Mouse (Mus musculus): ENCODE results near the gene Gm9887. TPM values are rescaled to one million over a fixed set of nuclear protein-coding genes. Genes with fewer than 3 reads are reported as not detected.

Gene Gm9887
- polyA plus RNA-seq, 1 experiment from 2014 or later: 0.94 TPM

- Histone ChIP-seq H3K9me3 (replicated peaks; ENCODE audit: control insufficient read depth, low read length) (no peaks in the 10 kb centered on the region), H3K9ac (ENCODE audit: low read length) (no peak overlapping the region), H3K27ac (ENCODE audit: low read length) (no peak overlapping the region), H3K4me1 (ENCODE audit: control insufficient read depth, insufficient read depth, low read length) (no peaks in the 10 kb centered on the region), H3K4me3 (replicated peaks; ENCODE audit: low read length) (no peak overlapping the region), H3K4me2 (ENCODE audit: low read depth, low read length) (no peak overlapping the region), H3K27me3 (ENCODE audit: control insufficient read depth, insufficient read depth, low read length) (no peaks in the 10 kb centered on the region), H3K36me3 (ENCODE audit: control insufficient read depth, insufficient read depth, low read length) (no peaks in the 10 kb centered on the region)
- no peak for ATAC-seq (ENCODE audit: insufficient read depth, low FRiP score)
- 52% methylated on average over 3 of the region's 3 CpGs for WGBS
Measured at GRCm38 (mm10) chr12:69413303-69413702, 41.0 kb upstream of the Gm9887 start.

GRCm38 (mm10) chr12:69411936-69412335, 39.7 kb upstream of the Gm9887 start:
- no peak for ATAC-seq (ENCODE audit: insufficient read depth, low FRiP score)
- H3K27ac ChIP-seq (ENCODE audit: low read length): no peak overlapping the region
- H3K9me3 ChIP-seq (replicated peaks; ENCODE audit: control insufficient read depth, low read length): no peaks in the 10 kb centered on the region

GRCm38 (mm10) chr12:69410767-69411166, 38.5 kb upstream of the Gm9887 start:
- Histone ChIP-seq H3K27me3 (ENCODE audit: control insufficient read depth, insufficient read depth, low read length) (no peaks in the 10 kb centered on the region), H3K27ac (ENCODE audit: low read length) (no peak overlapping the region), H3K4me1 (ENCODE audit: control insufficient read depth, insufficient read depth, low read length) (no peaks in the 10 kb centered on the region), H3K36me3 (ENCODE audit: control insufficient read depth, insufficient read depth, low read length) (no peaks in the 10 kb centered on the region), H3K9me3 (replicated peaks; ENCODE audit: control insufficient read depth, low read length) (no peaks in the 10 kb centered on the region), H3K4me2 (ENCODE audit: low read depth, low read length) (no peak overlapping the region), H3K9ac (ENCODE audit: low read length) (no peak overlapping the region), H3K4me3 (replicated peaks; ENCODE audit: low read length) (no peak overlapping the region)
- ATAC-seq (ENCODE audit: insufficient read depth, low FRiP score): no peak
- WGBS: 55% methylated on average over 5 of the region's 5 CpGs

More at GRCm38 (mm10) chr12:69411936-69412335, 39.7 kb upstream of the Gm9887 start:
- no peaks in the 10 kb centered on the region for H3K27me3 ChIP-seq (ENCODE audit: control insufficient read depth, insufficient read depth, low read length)
- no peaks in the 10 kb centered on the region for H3K4me1 ChIP-seq (ENCODE audit: control insufficient read depth, insufficient read depth, low read length)
- no peak overlapping the region for H3K4me2 ChIP-seq (ENCODE audit: low read depth, low read length)
- WGBS: 52% methylated on average over 4 of the region's 4 CpGs
- no peak overlapping the region for H3K9ac ChIP-seq (ENCODE audit: low read length)
- H3K4me3 ChIP-seq (replicated peaks; ENCODE audit: low read length): no peak overlapping the region
- no peaks in the 10 kb centered on the region for H3K36me3 ChIP-seq (ENCODE audit: control insufficient read depth, insufficient read depth, low read length)

- no peak overlapping the region for H3K4me3 ChIP-seq (replicated peaks; ENCODE audit: low read length)
- H3K27ac ChIP-seq (ENCODE audit: low read length): no peak overlapping the region
- no peak overlapping the region for H3K4me2 ChIP-seq (ENCODE audit: low read depth, low read length)
- 89% methylated on average over 13 of the region's 13 CpGs for WGBS
- H3K9me3 ChIP-seq (replicated peaks; ENCODE audit: control insufficient read depth, low read length): no peaks in the 10 kb centered on the region
- H3K36me3 ChIP-seq (ENCODE audit: control insufficient read depth, insufficient read depth, low read length): no peaks in the 10 kb centered on the region
- ATAC-seq (ENCODE audit: insufficient read depth, low FRiP score): no peak
- H3K27me3 ChIP-seq (ENCODE audit: control insufficient read depth, insufficient read depth, low read length): no peaks in the 10 kb centered on the region
- no peak overlapping the region for H3K9ac ChIP-seq (ENCODE audit: low read length)
- peaks cover 3% of the 10 kb centered on the region; the same call in 1 of the 2 replicates for H3K4me1 ChIP-seq (ENCODE audit: control insufficient read depth, insufficient read depth, low read length)
Measured at GRCm38 (mm10) chr12:69402594-69403167, 30.4 kb upstream of the Gm9887 start.

GRCm38 (mm10) chr12:69402100-69402499, 29.8 kb upstream of the Gm9887 start:
- H3K9me3 ChIP-seq (replicated peaks; ENCODE audit: control insufficient read depth, low read length): no peaks in the 10 kb centered on the region
- no peak overlapping the region for H3K27ac ChIP-seq (ENCODE audit: low read length)
- H3K4me3 ChIP-seq (replicated peaks; ENCODE audit: low read length): no peak overlapping the region
- no peaks in the 10 kb centered on the region for H3K27me3 ChIP-seq (ENCODE audit: control insufficient read depth, insufficient read depth, low read length)
- H3K4me2 ChIP-seq (ENCODE audit: low read depth, low read length): no peak overlapping the region
- H3K36me3 ChIP-seq (ENCODE audit: control insufficient read depth, insufficient read depth, low read length): no peaks in the 10 kb centered on the region
- H3K9ac ChIP-seq (ENCODE audit: low read length): no peak overlapping the region
- H3K4me1 ChIP-seq (ENCODE audit: control insufficient read depth, insufficient read depth, low read length): peaks cover 3% of the 10 kb centered on the region; the same call in 1 of the 2 replicates
- no peak for ATAC-seq (ENCODE audit: insufficient read depth, low FRiP score)
- WGBS: 53% methylated on average over 9 of the region's 9 CpGs

GRCm38 (mm10) chr12:69400871-69401286, 28.6 kb upstream of the Gm9887 start:
- Histone ChIP-seq H3K27ac (ENCODE audit: low read length) (no peak overlapping the region), H3K36me3 (ENCODE audit: control insufficient read depth, insufficient read depth, low read length) (no peaks in the 10 kb centered on the region), H3K27me3 (ENCODE audit: control insufficient read depth, insufficient read depth, low read length) (no peaks in the 10 kb centered on the region), H3K9ac (ENCODE audit: low read length) (no peak overlapping the region), H3K4me1 (ENCODE audit: control insufficient read depth, insufficient read depth, low read length) (peaks cover 3% of the 10 kb centered on the region; the same call in 1 of the 2 replicates), H3K4me3 (replicated peaks; ENCODE audit: low read length) (no peak overlapping the region), H3K9me3 (replicated peaks; ENCODE audit: control insufficient read depth, low read length) (no peaks in the 10 kb centered on the region), H3K4me2 (ENCODE audit: low read depth, low read length) (no peak overlapping the region)
- 11% methylated on average over 2 of the region's 2 CpGs for WGBS
- no peak for ATAC-seq (ENCODE audit: insufficient read depth, low FRiP score)

GRCm38 (mm10) chr12:69400367-69400766, 28.1 kb upstream of the Gm9887 start:
- Histone ChIP-seq H3K27me3 (ENCODE audit: control insufficient read depth, insufficient read depth, low read length) (no peaks in the 10 kb centered on the region), H3K4me3 (replicated peaks; ENCODE audit: low read length) (no peak overlapping the region), H3K4me1 (ENCODE audit: control insufficient read depth, insufficient read depth, low read length) (peaks cover 3% of the 10 kb centered on the region; the same call in 1 of the 2 replicates), H3K9me3 (replicated peaks; ENCODE audit: control insufficient read depth, low read length) (no peaks in the 10 kb centered on the region), H3K36me3 (ENCODE audit: control insufficient read depth, insufficient read depth, low read length) (no peaks in the 10 kb centered on the region), H3K27ac (ENCODE audit: low read length) (no peak overlapping the region), H3K4me2 (ENCODE audit: low read depth, low read length) (no peak overlapping the region), H3K9ac (ENCODE audit: low read length) (no peak overlapping the region)
- ATAC-seq (ENCODE audit: insufficient read depth, low FRiP score): no peak
- WGBS: 70% methylated on average over 4 of the region's 4 CpGs

- H3K27me3 ChIP-seq (ENCODE audit: control insufficient read depth, insufficient read depth, low read length): no peaks in the 10 kb centered on the region
- 82% methylated on average over 6 of the region's 6 CpGs for WGBS
- H3K27ac ChIP-seq (ENCODE audit: low read length): no peak overlapping the region
Measured at GRCm38 (mm10) chr12:69394456-69394855, 22.2 kb upstream of the Gm9887 start.

GRCm38 (mm10) chr12:69393076-69393475, 20.8 kb upstream of the Gm9887 start:
- Histone ChIP-seq H3K9me3 (replicated peaks; ENCODE audit: control insufficient read depth, low read length) (no peaks in the 10 kb centered on the region), H3K27ac (ENCODE audit: low read length) (no peak overlapping the region), H3K4me1 (ENCODE audit: control insufficient read depth, insufficient read depth, low read length) (no peaks in the 10 kb centered on the region), H3K4me3 (replicated peaks; ENCODE audit: low read length) (no peak overlapping the region), H3K27me3 (ENCODE audit: control insufficient read depth, insufficient read depth, low read length) (no peaks in the 10 kb centered on the region), H3K36me3 (ENCODE audit: control insufficient read depth, insufficient read depth, low read length) (no peaks in the 10 kb centered on the region), H3K4me2 (ENCODE audit: low read depth, low read length) (no peak overlapping the region), H3K9ac (ENCODE audit: low read length) (no peak overlapping the region)
- ATAC-seq (ENCODE audit: insufficient read depth, low FRiP score): no peak
- 78% methylated on average over 10 of the region's 10 CpGs for WGBS

More at GRCm38 (mm10) chr12:69394456-69394855, 22.2 kb upstream of the Gm9887 start:
- Histone ChIP-seq H3K4me1 (ENCODE audit: control insufficient read depth, insufficient read depth, low read length) (no peaks in the 10 kb centered on the region), H3K9me3 (replicated peaks; ENCODE audit: control insufficient read depth, low read length) (no peaks in the 10 kb centered on the region), H3K4me3 (replicated peaks; ENCODE audit: low read length) (no peak overlapping the region), H3K9ac (ENCODE audit: low read length) (no peak overlapping the region), H3K4me2 (ENCODE audit: low read depth, low read length) (no peak overlapping the region), H3K36me3 (ENCODE audit: control insufficient read depth, insufficient read depth, low read length) (no peaks in the 10 kb centered on the region)
- no peak for ATAC-seq (ENCODE audit: insufficient read depth, low FRiP score)

Data from stomach, embryonic 16.5 days (tissue).